ENCODE assay signal across 18 mouse cellular contexts in genomic region chr5:144169275-144169975, GRCm38 (mm10). TPM values are rescaled to one million over a fixed set of nuclear protein-coding genes. Genes with fewer than 3 reads are reported as not detected.
DNase-seq lines count a peak whose midpoint lies in the region; ATAC-seq and TF ChIP-seq lines count a peak whose summit lies in the region.
"Had no signal": no experiment of that assay in that cellular context is flagged by ENCODE, and none has a peak within 500 bp of the region (broad histone marks: within the 10 kb centered on the region; RNA-seq: fewer than 3 reads in every experiment).

No protein-coding gene starts in this region.

- no peak for TF ChIP-seq CTCF in left cerebral cortex, adult 2 months (IDR thresholded peaks at IDR 0.05)
- no peak for TF ChIP-seq CTCF in kidney, postnatal 0 days (IDR thresholded peaks at IDR 0.05; ENCODE audit: low read depth)

- intact Hi-C loops in left cerebral cortex, adult 2 months (cut with DNase I): no loop called here

- H3K27me3 ChIP-seq in forebrain, embryonic 15.5 days: no peaks in the 10 kb centered on the region
- H3K27me3 ChIP-seq in forebrain, embryonic 10.5 days (ENCODE audit: poor library complexity, severe bottlenecking): no peaks in the 10 kb centered on the region
- H3K27me3 ChIP-seq in embryonic facial prominence, embryonic 14.5 days (replicated peaks; ENCODE audit: control insufficient read depth, insufficient read depth, low read length): no peaks in the 10 kb centered on the region
- no peaks in the 10 kb centered on the region for H3K27me3 ChIP-seq in kidney, postnatal 0 days (ENCODE audit: insufficient read depth, low read length)
- H3K27me3 ChIP-seq: neural tube, embryonic 15.5 days had no signal

- H3K27ac ChIP-seq in forebrain, embryonic 15.5 days (replicated peaks): peak overlapping the region; percentile 19; the same call in 1 of the 2 replicates
- H3K27ac ChIP-seq in forebrain, embryonic 10.5 days: no peak overlapping the region
- peak overlapping the region; percentile 1; the same call in 1 of the 2 replicates for H3K27ac ChIP-seq in left cerebral cortex, adult 2 months
- H3K27ac ChIP-seq in embryonic facial prominence, embryonic 14.5 days (replicated peaks; ENCODE audit: low read depth, low read length): peak overlapping the region; percentile 28; the same call in 1 of the 2 replicates
- H3K27ac ChIP-seq in kidney, postnatal 0 days: 0 out of 2 replicates have a peak overlapping the region, but pooled peaks have one; percentile 19
- H3K27ac ChIP-seq: liver, embryonic 14.5 days; neural tube, embryonic 15.5 days had no signal

- no peak overlapping the region for H3K9ac ChIP-seq in forebrain, embryonic 15.5 days (replicated peaks)
- H3K9ac ChIP-seq in embryonic facial prominence, embryonic 14.5 days (ENCODE audit: low read depth, low read length): no peak overlapping the region
- no peak overlapping the region for H3K9ac ChIP-seq in kidney, postnatal 0 days (ENCODE audit: low read depth, low read length)
- H3K9ac ChIP-seq: liver, embryonic 14.5 days; neural tube, embryonic 15.5 days had no signal

- no peak overlapping the region for H3K4me3 ChIP-seq in forebrain, embryonic 15.5 days
- H3K4me3 ChIP-seq in forebrain, embryonic 10.5 days: no peak overlapping the region
- no peak overlapping the region for H3K4me3 ChIP-seq in left cerebral cortex, adult 2 months
- H3K4me3 ChIP-seq in embryonic facial prominence, embryonic 14.5 days (ENCODE audit: low read depth, low read length): no peak overlapping the region
- no peak overlapping the region for H3K4me3 ChIP-seq in kidney, postnatal 0 days (replicated peaks; ENCODE audit: low read depth, low read length)
- H3K4me3 ChIP-seq: neural tube, embryonic 15.5 days had no signal

- no peak for DNase-seq in forebrain, embryonic 10.5 days (ENCODE audit: extremely low spot score, low spot score)
- no peak for DNase-seq in left cerebral cortex, adult 2 months (ENCODE audit: extremely low spot score in 1 of 2, low spot score in 2 of 2)
- no peak for DNase-seq in left cerebral cortex, adult 18-20 months (ENCODE audit: low spot score in 2 of 2)
- DNase-seq in embryonic facial prominence, embryonic 14.5 days (ENCODE audit: low spot score): no peak
- no peak for DNase-seq in kidney, postnatal 0 days (ENCODE audit: low spot score)
- DNase-seq in c-Kit-positive CD71-positive TER-119-positive erythroid progenitor cells, embryonic 14.5 days (ENCODE audit: low spot score): no peak
- no peak for DNase-seq in lung, postnatal 14 days
- DNase-seq: adrenal gland, adult 2 months; cerebellum, postnatal 36 days; gastrocnemius, postnatal 36 days; heart, postnatal 36 days; thymus, adult 2 months had no signal

- 56% methylated on average over 8 of the region's 8 CpGs for WGBS in forebrain, embryonic 15.5 days
- WGBS in forebrain, embryonic 10.5 days: 95% methylated on average over 8 of the region's 8 CpGs
- WGBS in embryonic facial prominence, embryonic 14.5 days: 81% methylated on average over 8 of the region's 8 CpGs
- 72% methylated on average over 8 of the region's 8 CpGs for WGBS in kidney, postnatal 0 days

- no peaks in the 10 kb centered on the region for H3K9me3 ChIP-seq in forebrain, embryonic 15.5 days
- no peaks in the 10 kb centered on the region for H3K9me3 ChIP-seq in forebrain, embryonic 10.5 days
- no peaks in the 10 kb centered on the region for H3K9me3 ChIP-seq in embryonic facial prominence, embryonic 14.5 days (ENCODE audit: control insufficient read depth, low read length)
- no peaks in the 10 kb centered on the region for H3K9me3 ChIP-seq in kidney, postnatal 0 days (replicated peaks; ENCODE audit: low read length)
- H3K9me3 ChIP-seq: neural tube, embryonic 15.5 days had no signal

- H3K36me3 ChIP-seq in forebrain, embryonic 15.5 days: peaks cover 55% of the 10 kb centered on the region
- peaks cover 89% of the 10 kb centered on the region for H3K36me3 ChIP-seq in forebrain, embryonic 10.5 days (replicated peaks)
- H3K36me3 ChIP-seq in embryonic facial prominence, embryonic 14.5 days (ENCODE audit: control insufficient read depth, insufficient read depth, low read length): peaks cover 67% of the 10 kb centered on the region
- H3K36me3 ChIP-seq in kidney, postnatal 0 days (ENCODE audit: insufficient read depth, low read length): peaks cover 23% of the 10 kb centered on the region; the same call in 1 of the 2 replicates

- ATAC-seq in forebrain, embryonic 15.5 days (replicated peaks): no peak
- peak; percentile 37; the same call in 1 of the 2 replicates for ATAC-seq in embryonic facial prominence, embryonic 14.5 days (ENCODE audit: low read depth)
- no peak for ATAC-seq in kidney, postnatal 0 days (replicated peaks; ENCODE audit: low FRiP score, low read depth)
- ATAC-seq: inflammation-experienced regulatory T-cells, adult 6 months; lung, postnatal 0 days had no signal

- H3K4me2 ChIP-seq in forebrain, embryonic 15.5 days (replicated peaks): no peak overlapping the region
- H3K4me2 ChIP-seq in embryonic facial prominence, embryonic 14.5 days (ENCODE audit: low read depth, low read length): no peak overlapping the region
- no peak overlapping the region for H3K4me2 ChIP-seq in kidney, postnatal 0 days (ENCODE audit: low read length)
- H3K4me2 ChIP-seq: heart, embryonic 11.5 days; neural tube, embryonic 15.5 days had no signal

- H3K4me1 ChIP-seq in forebrain, embryonic 15.5 days: peaks cover 6% of the 10 kb centered on the region; the same call in 1 of the 2 replicates
- no peaks in the 10 kb centered on the region for H3K4me1 ChIP-seq in forebrain, embryonic 10.5 days
- no peaks in the 10 kb centered on the region for H3K4me1 ChIP-seq in embryonic facial prominence, embryonic 14.5 days (ENCODE audit: control insufficient read depth, insufficient read depth, low read length)
- no peaks in the 10 kb centered on the region for H3K4me1 ChIP-seq in kidney, postnatal 0 days (replicated peaks; ENCODE audit: insufficient read depth, low read length)
- H3K4me1 ChIP-seq: neural tube, embryonic 15.5 days had no signal

RNA-seq across cellular contexts. Expression of gene Bhlha15, which starts 20.7 kb away (rescaled TPM):
- polyA plus RNA-seq in forebrain, embryonic 15.5 days (2015; fragmentation: Nextera tagmentation; extraction: Ambion mirVana): 0.05 and 0.14 TPM in 2 replicates
- polyA plus RNA-seq in forebrain, embryonic 10.5 days (2016; fragmentation: Nextera tagmentation; extraction: Ambion mirVana): 0.12 and 0.23 TPM in 2 replicates
- total RNA-seq in left cerebral cortex, adult 2 months (2021): under 1 TPM; 0.35 to 0.43 TPM
- total RNA-seq in left cerebral cortex, adult 18-20 months (2021): under 1 TPM; 0.16 to 0.30 TPM
- polyA plus RNA-seq in embryonic facial prominence, embryonic 14.5 days (2014; fragmentation: Nextera tagmentation; extraction: Ambion mirVana): 0.60 and 1.0 TPM in 2 replicates
- polyA plus RNA-seq in kidney, postnatal 0 days (2015; fragmentation: Nextera tagmentation; extraction: Ambion mirVana): 0.54 and 0.60 TPM in 2 replicates
- total RNA-seq: gastrocnemius, postnatal 36 days; heart, postnatal 36 days had no signal

RNA-seq across cellular contexts. Expression of gene Tecpr1, which starts 54.0 kb away (rescaled TPM):
- polyA plus RNA-seq in forebrain, embryonic 15.5 days (2015; fragmentation: Nextera tagmentation; extraction: Ambion mirVana): 46.3 and 50.8 TPM in 2 replicates
- polyA plus RNA-seq in forebrain, embryonic 10.5 days (2016; fragmentation: Nextera tagmentation; extraction: Ambion mirVana): 18.1 and 19.9 TPM in 2 replicates
- total RNA-seq in left cerebral cortex, adult 2 months (2021): 100 to 1,000 TPM in 1 of 2 experiments, 10 to 100 TPM in 1; 95.3 to 103 TPM
- total RNA-seq in left cerebral cortex, adult 18-20 months (2021): 10 to 100 TPM; 91.9 to 92.5 TPM
- 19.3 and 20.6 TPM in 2 replicates for polyA plus RNA-seq in embryonic facial prominence, embryonic 14.5 days (2014; fragmentation: Nextera tagmentation; extraction: Ambion mirVana)
- 15.3 and 17.4 TPM in 2 replicates for polyA plus RNA-seq in kidney, postnatal 0 days (2015; fragmentation: Nextera tagmentation; extraction: Ambion mirVana)
